Mouse (Mus musculus) spleen, postnatal 4 days (tissue): ENCODE data around the gene Sugp2.
"Not testable (repeated sequence)": the region's sequence is repeated elsewhere in the genome, so short reads cannot be mapped to it uniquely, and the experiment has no call there.

Experiments
- DNase-seq, 2 experiments: peaks; one replicate each; pipeline ENCODE4 v3.0.0; 2022; ENCODE audit warnings: low spot score in 2 of 2

The Sugp2 gene

GRCm38 (mm10) chr8:70234080-70234780, at the start of gene Sugp2, which contains the start of gene Armc6:
TSS of gene Sugp2 (plus strand) at chr8:70234226.
TSS of gene Armc6 (minus strand) at chr8:70234466.
- peak; percentile 96 to 97 for DNase-seq

DNA sequence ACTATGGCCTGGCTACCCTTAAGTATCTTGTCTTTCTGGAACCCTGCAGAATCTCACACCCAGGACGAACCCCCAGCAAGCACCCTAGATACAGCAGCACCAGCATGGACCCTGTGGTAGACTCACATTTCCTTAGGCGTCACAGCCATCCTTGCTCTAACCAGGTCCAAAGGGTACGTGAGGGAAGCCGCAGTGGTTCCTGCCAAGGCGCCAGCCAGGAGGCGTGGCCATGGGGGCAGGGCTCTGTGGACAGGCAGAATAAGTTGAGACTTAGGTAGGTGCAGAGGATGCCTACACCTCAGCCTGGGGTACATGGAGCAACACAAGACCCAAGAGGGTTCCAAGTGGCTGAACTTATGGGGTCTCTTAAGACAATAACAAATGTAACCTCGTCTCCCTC, 45.3 kb upstream of the Sugp2 start:
- DNase-seq = no peak

DNA sequence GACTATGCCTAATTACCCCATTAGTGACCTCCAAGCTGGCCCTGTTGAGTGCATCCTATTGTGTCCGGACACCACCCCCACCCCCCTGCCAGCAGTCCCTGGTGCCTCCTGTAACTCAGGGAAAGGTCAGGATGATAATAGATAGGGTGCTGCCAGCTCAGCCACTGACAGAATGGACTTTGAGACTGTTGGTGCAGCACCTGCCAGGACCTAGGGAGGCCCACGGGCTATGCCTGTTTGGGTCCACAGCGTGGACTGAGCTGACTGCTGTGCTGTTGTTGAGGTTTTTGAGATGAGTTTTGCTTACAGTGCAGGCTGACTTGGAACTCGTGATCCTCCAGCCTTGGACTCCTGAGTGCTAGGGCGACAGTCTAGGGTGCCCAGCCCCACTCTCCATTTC, 40.8 kb upstream of the Sugp2 start:
- DNase-seq = no peak

DNA sequence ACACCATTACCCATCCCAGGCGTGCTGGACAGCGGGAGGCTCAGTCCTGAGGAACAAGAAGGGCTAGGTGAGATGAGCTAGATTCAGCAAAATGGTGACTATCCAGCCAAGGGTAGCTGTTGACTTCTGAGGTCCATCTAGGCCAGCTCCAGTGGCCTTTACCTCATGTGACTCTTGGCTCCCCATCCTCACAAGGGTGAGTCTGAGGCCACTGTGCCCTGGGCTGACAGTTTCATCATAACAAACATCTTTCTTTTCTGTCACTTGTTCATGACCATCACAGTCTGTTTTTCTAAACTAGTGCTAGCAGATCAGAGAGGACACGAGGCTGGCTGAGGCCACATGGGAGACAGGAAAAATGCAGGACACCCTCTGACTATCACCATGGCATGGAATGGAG, 39.8 kb upstream of the Sugp2 start:
- no peak for DNase-seq

GRCm38 (mm10) chr8:70195762-70196161, 38.3 kb upstream of the Sugp2 start:
- no peak for DNase-seq

- no peak for DNase-seq
Measured at GRCm38 (mm10) chr8:70197603-70198002, 36.4 kb upstream of the Sugp2 start.

GRCm38 (mm10) chr8:70200098-70200681, 33.8 kb upstream of the Sugp2 start:
- DNase-seq = no peak

- peak in 1 of 2 experiments; percentile 56 for DNase-seq
Measured at GRCm38 (mm10) chr8:70201417-70201816, 32.6 kb upstream of the Sugp2 start.

DNA sequence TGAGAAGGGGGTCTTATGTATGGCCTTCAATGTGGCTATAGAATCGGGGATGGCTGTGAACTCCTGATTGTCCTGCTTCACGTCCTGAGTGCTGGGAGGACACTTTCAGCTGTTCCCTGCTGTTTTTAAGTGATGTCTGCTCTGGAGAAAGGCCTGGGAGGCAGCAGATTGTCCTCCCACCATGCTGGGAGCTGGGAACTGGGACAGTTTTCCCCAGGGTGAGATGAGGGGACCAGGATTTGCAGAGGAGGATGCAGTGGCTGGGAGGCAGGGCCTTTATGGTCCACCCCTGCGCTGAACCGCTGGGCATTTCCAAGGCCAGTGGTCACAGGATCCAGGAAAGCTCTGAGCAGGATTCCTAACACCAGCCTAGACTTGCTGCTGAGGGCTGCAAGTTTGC, 31.0 kb upstream of the Sugp2 start:
- DNase-seq = no peak

DNA sequence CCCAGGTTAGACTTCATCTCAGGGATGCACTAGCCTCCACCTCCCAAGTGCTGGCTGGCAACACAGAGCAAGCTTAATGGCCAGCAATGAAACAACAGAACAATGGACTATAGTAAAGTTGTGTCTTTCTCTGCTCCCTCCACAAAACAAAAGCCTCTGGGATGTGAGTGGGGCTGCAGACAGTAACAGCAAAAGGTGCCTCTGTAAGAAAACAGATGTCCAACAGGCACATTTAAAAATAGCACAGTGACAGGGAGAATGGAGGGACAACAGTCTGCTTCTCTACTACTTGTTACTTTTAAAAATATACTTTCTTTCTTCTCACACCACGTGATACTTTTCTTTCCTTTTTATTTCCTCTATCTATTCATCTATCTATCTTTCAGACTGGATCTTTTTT, 29.3 kb upstream of the Sugp2 start:
- no peak for DNase-seq

DNA sequence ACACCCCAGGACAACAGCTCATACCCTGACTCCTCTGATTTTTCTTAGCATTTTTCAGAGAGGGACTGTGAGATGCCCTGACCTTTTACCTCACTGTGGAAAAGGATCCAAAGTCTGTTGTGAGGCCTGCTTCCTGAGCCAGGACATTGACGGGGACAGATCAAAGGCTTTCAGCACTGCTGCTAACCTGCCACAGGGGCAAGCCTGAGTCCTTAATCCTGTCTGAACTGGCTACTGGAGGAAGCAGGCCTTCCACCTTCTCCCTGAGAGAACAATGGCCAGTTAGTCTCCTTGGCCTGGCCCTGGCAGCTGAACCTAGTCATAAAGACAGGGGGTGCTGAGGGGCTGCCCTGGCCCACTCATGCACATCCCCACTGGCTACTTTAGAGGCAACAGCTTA, 25.9 kb upstream of the Sugp2 start:
- no peak for DNase-seq

GRCm38 (mm10) chr8:70210538-70210937, 23.5 kb upstream of the Sugp2 start:
- DNase-seq = no peak

GRCm38 (mm10) chr8:70211275-70211674, 22.8 kb upstream of the Sugp2 start:
- no peak for DNase-seq

- peak in 1 of 2 experiments; percentile 55 for DNase-seq
Measured at GRCm38 (mm10) chr8:70211726-70212111, 22.3 kb upstream of the Sugp2 start.

DNA sequence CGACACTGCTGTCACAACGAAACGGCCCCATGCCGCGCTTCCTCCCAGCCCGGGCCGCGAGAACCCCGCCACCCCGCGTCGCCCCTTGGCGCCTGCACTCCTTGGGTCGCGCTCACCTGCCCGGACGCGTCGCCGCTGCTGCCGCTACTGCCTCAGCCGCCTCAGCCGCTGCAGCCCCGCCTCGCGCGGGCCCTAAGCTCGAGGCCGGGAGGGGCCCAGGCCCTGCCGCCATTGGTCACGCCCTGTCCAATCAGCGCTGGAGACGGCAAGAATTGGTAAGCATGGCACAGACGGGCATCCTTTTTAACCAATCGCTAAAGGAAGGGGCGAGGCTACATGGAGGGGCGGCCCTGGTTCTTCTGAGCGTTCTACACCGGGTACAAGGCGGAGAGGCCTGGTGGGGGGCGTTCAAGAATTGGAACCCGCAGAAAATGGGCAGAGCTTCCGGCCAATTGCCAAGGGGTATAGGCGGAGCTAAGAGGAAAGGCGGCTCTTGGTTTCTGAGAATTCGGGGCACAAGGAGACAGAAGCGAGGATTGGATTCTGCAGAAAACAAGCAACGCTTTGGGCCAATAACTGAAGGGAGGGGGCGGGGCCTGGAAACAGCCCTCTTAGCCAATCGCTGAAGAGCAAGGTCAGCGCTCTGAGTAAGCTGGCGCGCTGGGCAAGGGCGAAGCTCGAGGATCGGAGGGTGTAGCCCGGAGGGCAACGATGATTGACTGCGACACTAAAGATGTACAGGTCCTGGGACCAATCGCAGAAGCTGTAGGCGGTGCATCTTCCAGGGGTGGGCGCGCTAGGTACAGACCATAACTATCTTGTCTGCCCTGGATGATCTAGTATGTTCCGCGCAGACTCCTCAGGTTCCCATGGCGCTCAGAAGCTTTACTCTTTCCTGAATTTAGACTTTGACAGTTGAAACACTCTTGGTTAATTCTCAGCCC, 21.6 kb upstream of the Sugp2 start, which contains the start of gene Slc25a42:
Gene Slc25a42 (minus strand): TSS at position 194 of the 944 bp plus-strand sequence.
- peak; percentile 95 to 96 for DNase-seq

- no peak for DNase-seq
Measured at GRCm38 (mm10) chr8:70214411-70214810, 19.6 kb upstream of the Sugp2 start.

DNA sequence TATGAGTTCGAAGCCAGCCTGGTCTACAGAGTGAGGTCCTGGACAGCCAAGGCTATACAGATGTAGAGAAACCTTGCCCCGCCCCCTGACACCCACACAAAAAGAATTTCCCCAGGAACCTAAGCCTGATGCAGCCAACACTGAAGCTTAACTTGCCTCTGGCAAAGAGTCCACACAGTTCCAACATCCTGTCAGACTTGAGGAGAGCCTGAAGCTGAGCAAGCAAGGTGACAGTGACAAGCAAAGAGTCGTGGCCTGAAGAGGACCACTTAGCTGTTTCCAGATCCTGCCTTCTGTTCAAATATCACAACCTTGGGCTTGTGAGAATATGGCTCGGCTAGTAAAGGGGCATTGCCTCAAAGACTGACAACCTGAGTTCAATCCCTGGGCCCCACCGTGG, 18.9 kb upstream of the Sugp2 start:
- no peak for DNase-seq

DNA sequence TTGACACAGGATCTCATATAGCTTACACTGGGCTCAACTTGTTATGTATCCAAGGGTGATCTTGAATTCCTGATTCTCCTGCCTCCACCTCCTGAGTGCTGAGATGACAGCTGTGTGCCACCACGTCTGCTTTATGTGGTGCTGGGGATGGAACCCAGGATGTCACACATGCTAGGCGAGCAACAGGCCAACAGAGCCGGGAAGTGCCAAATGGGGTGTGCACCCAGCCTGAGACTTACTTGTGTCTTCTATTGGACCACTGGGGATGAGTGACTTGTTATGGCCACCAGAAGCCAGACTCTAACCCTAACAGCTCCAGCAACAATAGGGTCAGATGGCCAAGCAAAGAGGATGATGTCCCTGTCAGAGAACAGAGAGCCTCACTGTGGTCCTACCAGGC, 17.9 kb upstream of the Sugp2 start:
- not testable (repeated sequence) for DNase-seq

DNA sequence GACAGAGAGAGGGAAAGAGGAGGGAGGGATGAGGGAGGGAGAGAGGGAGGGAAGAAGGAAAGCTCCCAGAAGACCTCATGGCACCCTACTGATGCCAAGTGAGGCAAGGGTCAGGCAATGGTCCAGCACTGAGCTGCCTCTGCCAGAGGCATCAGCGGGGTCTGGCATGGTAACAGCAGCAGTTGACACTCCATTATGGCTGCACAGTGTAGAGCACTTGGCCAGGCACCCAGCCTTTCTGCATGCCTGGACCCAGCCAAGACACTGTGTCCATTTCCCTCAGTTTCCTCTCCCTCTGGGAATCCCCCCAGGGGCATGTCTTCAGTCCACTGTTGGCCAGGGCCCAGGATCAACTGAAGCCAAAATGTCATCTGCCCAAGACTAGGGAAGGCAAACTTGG, 17.5 kb upstream of the Sugp2 start:
- DNase-seq = no peak

DNA sequence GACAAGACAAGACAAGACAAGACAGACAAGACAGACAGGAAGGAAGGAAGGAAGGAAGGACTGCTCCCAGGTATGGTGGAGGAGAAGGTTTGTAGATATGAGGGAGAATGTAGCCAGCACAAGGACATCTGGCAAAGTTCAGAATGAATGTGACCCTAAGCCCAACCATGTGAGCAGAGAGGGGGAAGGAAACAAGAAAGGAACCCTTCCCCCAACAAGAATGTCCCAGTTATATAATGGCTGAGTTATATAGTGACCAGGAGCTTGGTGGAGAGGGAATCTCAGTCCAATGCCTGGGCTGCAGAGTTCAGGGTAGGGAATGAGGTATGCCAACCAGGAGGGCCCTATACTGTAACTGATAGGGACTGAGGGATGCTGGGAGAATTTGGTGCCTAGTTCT, 16.6 kb upstream of the Sugp2 start:
- no peak for DNase-seq

GRCm38 (mm10) chr8:70219107-70219684, 14.8 kb upstream of the Sugp2 start:
- no peak for DNase-seq

DNA sequence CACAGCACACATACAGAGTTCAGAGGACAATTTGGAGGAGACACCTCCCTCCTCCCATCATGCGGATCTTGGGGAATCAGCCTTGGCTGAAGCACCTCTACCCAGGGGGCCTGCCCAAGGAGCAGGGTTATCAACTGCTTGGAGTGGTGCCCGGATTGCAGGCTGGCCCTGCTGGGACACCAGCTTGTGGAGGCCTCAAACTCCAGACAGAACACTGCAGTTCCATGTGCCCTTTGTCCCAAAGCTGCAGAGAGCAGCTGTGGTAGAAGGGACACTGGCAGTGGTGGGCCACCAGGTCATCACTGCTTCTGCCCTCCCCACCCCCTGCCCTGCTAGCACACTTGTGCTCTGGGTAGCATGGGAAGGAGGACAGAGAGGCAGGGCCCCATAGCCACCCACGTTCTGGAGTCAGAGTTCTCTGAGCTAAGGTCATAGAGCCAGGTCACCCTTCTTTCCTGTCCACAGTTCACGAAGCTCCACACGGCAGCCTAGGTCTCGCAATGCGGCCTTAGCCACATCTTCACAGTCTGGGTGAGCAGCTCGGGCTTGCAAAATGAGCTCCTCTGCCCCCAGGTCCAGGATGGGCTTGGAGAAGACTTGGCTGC, 13.7 kb upstream of the Sugp2 start:
- no peak for DNase-seq
